Mouse (Mus musculus): ENCODE results near the gene Twist1. TPM values are rescaled to one million over a fixed set of nuclear protein-coding genes. Genes with fewer than 3 reads are reported as not detected.

Gene Twist1
- total RNA-seq, 2 experiments from 2014 or later, result 2.0 to 2.7 TPM

DNA sequence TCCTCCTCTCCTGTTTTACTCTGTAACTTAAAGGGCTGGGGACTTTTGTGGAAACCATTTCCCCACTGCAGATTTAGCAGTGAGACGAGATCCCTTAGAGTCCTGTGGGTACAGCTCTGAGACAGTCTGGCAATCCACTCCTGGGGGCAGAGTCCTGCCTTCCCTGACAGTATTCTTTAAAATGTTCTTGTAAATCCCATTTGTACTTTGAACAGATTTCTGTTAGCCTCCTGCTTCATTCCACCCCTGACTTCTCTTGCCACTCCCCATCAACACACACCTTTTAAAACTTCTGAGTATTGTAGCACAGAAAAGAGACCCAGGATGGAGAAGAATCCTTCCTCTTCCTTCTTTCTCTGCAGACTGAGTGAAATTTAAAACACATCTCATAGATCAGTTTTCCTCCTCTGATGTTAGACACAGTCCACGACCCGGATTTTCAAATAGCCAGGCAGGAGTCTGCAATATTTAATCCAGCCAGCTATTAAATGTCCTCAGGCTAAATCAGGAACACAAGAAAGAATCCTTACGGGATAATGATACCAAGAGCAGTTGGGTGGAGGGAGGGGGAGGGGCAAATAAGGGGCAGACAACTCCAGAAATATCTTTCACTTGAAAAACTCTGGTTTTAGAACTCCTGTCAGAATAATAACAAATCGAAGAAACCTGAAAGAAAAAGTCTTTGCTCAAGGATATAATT is 8.3 kb downstream of the Twist1 start:
- DNase-seq, result no peak
- intact Hi-C loops (cut with DNase I), result loop anchor here (10.0 kb wide), 1 partner anchor 699 kb away; no protein-coding TSS in a partner anchor

DNA sequence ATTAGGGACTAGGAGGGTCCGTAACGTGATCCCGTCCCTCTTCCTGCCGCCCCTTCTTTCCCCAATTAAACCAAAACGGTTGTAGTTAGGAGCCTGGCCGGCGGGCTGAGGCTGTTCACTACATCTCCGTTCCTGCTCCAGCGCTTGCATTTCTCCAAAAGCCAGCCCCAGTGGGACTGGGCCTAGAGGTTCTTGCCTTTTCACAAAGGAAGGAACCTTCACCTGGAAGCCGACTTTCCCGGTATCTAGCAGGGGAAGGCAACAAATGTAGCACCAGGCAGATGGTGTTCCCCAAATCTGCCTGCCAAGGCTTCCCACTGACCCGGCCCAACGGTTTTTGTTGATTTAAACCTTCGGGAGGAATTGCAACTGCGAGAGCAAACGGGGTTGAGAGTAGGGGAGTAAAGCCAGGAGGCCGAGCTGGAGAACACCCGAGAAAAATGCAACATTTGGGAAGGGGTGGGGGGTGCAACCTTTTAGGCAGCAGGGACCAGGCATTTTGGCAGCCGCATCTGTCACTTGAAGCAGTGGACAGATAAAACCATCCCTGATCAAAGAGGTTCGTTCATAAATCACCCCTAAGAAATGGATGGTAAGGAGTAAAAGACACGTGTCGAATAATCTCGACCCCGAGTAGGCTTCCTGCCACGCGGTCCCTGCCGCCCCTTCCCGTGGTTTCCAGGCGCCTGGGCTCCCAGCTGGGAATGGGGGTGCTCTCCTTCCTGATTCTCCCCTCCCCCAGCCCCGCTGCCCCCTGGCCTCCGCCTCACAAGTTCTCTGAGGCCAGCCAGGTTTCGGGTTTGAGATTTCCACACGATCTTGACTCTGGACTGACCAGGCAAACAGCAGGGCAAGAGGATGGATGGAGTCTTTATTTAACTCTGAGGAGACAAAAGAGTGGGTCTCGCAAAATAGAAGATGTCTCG is 9.3 kb downstream of the Twist1 start:
- intact Hi-C loops (cut with DNase I), result loop anchor here (10.0 kb wide), 1 partner anchor 698 kb away; no protein-coding TSS in a partner anchor
- DNase-seq, result peak in 1 of 2 experiments; percentile 22

DNA sequence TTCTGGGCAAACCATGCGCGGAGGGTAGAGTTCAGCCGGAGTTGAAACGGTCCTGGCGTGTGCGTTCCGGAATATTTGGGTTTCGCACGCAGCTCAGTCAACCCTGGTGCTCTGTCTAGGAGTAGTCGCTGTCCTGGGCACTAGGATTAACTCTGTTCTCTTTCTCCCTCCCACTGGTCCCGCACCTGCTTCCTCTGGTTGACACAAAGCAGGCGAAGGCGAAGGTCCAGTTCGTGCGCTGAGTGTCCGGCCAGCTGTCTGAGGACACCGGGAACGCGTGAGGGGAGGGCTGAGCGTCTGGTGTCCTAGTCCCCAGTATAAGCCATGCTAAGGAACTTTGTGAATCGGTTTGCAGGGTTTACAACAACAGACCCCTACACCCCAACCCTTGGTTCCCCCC is 10.0 kb downstream of the Twist1 start:
- intact Hi-C loops (cut with DNase I), result loop anchor here (10.0 kb wide), 1 partner anchor 697 kb away; no protein-coding TSS in a partner anchor
- peak in 1 of 2 experiments; percentile 21 for DNase-seq

DNA sequence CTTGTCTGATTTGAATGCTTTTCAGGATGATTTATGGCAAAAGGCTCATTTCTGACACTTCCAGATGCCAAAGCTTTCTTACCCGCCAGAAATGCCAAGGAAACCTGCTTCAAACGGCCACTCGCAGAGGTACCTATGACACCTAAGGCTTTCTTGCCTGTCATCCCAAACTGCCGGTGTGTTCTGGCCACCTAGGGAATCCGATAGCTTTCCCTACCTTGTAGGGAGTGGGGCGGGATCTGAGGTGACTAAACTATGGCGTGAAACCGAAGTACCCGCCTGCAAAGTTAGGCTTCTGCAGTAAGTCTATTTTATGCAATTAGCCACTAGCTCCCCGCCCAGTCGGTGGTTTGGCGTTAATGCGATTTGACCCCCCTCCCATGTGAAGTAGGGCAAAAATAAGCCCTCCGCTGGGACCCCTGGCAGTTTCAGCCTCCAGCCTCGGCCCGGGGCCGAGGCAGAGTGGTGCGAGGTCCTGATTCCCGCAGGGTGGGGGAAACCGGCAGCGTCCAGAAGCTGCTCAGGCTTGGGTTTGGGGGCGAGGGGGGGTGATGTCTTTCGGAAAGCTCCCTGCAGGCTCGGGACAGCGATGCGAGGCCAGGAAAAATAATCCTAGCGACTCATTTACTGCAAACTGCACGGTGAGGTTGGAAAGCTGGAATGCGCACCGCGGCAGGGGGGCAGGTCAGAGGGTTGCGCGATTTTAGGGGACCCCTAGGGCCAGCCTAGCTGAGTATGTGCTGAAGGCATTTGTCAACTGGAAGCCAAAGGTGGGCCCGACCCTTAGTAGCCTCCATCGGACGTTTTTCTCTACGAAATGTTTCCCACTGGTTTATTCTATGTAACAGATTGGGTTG is 10.8 kb downstream of the Twist1 start:
- intact Hi-C loops (cut with DNase I), result loop anchor here (10.0 kb wide), 1 partner anchor 697 kb away; no protein-coding TSS in a partner anchor
- no peak for DNase-seq

DNA sequence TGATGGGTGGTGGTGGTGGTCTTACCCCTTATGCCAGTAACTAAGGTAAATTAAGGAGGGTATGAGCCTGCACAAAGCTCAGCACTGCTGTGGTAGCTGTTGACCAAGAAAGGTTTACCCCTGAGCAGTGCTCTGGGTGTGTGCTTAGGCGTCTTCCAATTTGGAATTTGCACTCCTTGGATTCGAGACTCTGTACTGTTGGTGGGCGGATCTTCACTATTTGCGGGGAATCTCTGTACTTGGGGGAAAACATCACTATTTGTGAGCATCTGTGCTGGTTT is 11.4 kb downstream of the Twist1 start:
- no peak for DNase-seq
- intact Hi-C loops (cut with DNase I), result loop anchor here (10.0 kb wide), 1 partner anchor 696 kb away; no protein-coding TSS in a partner anchor

DNA sequence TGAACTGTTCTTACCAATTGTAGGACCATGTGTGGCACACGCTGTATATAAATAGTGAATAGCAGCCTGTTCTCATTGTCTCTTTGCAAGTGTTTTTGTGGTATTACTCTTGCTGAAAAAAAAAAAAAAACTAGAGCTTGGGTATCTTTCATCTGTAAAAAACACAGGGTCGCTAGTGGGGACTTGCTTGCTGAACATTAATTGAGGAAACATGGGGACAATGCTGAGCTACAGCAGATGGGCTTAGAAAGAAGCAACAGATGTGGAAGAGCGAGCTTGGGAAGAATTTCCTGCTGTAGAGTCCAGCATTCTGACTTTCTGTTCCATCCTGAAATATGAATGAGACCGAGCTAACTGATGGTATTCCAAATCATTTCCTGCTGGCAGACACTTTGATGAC is 22.7 kb downstream of the Twist1 start:
- DNase-seq, result no peak
- intact Hi-C loops (cut with DNase I), result no loop called here

DNA sequence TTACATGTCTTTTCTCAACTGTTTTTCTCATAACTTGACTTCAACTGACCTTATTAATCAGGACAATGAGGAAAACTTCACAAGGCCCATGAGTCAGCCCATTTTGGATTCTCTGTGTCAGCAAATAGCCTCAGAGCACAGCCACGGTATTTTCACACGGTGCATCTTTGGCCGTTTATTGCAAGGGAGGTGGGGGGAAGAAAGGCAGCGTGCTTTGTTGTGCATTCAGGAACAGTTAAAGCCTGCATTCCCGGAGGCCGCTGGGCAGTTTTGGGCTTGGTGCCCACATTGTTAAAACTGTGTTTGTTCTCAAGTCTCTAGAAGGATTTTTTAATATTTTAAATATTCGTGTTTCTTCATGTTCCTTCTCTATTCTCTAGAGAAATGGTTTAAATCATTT is 24.0 kb downstream of the Twist1 start:
- DNase-seq, result no peak
- intact Hi-C loops (cut with DNase I), result no loop called here

DNA sequence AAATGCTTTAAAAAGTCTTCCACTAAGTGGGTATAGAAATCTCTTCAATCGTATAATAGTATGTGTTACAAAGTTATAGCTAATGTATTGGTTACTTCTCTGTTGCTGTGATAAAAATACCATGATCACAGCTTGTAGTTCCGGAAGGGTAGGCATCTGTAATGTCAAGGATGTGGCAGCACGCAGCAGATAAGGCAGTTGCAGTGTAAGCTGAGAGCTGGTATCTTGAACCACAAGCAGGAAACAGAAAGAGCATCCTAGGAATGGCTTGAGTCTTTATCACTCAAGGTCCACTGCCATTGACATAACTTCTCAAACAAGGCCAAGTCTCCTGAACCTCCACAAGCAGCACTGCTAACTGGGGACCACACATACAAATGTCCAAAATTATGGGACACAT is 35.7 kb downstream of the Twist1 start:
- no peak for DNase-seq

More for the DNA sequence above, 35.7 kb downstream of the Twist1 start:
- intact Hi-C loops (cut with DNase I), result no loop called here

Other genes with a start within 250 kb of the Twist1 start
- gene Ferd3l, start 29.2 kb upstream of the Twist1 start, total RNA-seq (2021), result not detected